Mouse (Mus musculus): ENCODE measurements at regions not wholly inside any gene's neighbourhood (a gene's known extent, or its start where the extent isn't known, plus 50 kb on each side); places are given as distances from the start of the nearest gene placed in this dataset.

DNA sequence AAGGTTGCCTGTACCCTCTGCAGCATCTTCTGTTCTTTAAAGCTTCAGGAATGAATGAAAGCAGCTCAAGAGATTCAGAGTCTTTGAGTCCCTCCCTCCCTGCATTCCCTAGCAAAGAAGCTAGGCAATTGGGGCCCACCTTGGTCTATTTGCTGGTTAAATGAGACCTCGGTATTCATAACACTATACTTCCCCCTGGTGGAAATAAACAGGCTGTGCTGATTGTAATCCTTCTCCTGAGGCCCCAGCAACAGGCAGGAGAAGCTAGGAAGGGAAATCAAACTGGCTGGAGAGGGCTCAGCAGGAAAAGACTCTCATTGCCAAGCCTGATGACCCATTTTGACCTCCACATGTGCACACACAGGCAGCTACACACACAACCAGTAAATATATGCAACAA lies 137.1 kb downstream of the Sh3bp4 start:
- DNase-seq (ENCODE audit: low spot score) = peak; percentile 38

GRCm38 (mm10) chr1:89211116-89211515 lies 140.9 kb downstream of the Sh3bp4 start:
- no peak for DNase-seq (ENCODE audit: low spot score)

DNA sequence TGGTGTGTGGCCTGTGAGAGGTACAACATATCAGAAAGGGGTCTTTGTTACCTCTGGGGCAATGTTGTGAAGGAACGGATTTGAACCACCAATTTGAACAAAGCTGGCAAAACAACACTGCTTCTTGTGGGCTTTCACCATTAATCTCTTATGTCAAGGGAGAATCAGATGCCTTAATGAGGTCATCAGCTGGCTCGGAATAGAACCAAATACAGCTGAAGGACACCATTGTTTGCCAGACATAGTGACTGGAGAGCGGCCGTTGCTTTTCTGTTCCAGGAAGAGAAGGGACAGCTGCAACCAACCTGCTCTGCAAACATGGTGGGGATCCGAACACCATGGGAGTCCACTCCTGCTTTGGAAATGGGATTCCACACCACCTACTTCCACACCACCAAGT lies 158.2 kb downstream of the Sh3bp4 start:
- no peak for DNase-seq (ENCODE audit: low spot score)

GRCm38 (mm10) chr1:89231756-89232155 lies 161.5 kb downstream of the Sh3bp4 start:
- DNase-seq (ENCODE audit: low spot score) = no peak

- DNase-seq (ENCODE audit: low spot score) = no peak
Observed at GRCm38 (mm10) chr1:89232391-89232790, 162.2 kb downstream of the Sh3bp4 start.

- no peak for DNase-seq (ENCODE audit: low spot score)
Observed at GRCm38 (mm10) chr1:89234895-89235294, 164.7 kb downstream of the Sh3bp4 start.

DNA sequence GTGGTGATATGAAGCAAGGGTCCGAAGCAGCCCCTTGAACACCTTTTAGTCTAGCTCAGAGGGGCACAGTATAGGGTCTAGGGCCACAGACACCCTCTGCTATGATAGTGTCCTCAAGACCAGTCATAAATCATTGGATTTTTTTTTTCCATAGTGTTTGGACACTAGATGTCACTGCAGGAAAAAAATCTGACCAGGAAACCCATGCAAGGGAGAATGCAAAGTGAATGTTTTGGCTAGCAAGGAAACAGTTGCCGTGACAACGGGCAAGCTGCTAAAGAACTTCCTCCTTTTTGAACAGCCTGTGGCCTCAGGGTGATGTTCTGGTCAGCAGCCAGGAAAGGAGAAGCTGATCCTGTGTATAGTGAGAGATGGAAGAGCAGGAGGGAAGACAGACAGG lies 165.1 kb downstream of the Sh3bp4 start:
- peak; percentile 70 for DNase-seq (ENCODE audit: low spot score)

- no peak for DNase-seq (ENCODE audit: low spot score)
Observed at GRCm38 (mm10) chr1:89237696-89238095, 167.5 kb downstream of the Sh3bp4 start.

GRCm38 (mm10) chr1:89244598-89244997 lies 174.4 kb downstream of the Sh3bp4 start:
- no peak for DNase-seq (ENCODE audit: low spot score)

- no peak for DNase-seq (ENCODE audit: low spot score)
Observed at GRCm38 (mm10) chr1:89245202-89246003, 175.2 kb downstream of the Sh3bp4 start.

DNA sequence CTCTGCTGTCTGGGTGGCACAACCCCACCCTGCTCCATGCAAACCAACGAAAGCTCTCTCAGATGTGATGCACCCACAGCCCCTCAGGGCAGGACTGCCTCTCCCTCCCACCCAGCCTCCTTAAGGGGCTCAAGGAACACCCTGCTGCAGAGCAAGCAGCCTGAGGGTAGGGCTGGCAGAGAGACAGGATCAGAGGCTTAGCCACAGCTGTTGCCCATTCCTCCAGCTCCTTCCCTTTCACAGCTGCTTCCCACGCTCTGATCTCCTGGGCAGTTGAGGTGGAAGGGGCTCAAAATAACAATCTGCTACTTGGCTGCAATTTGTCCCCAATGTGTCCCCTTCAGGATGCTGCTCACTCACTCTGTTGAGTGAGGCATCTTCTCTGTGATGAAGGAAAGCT lies 181.5 kb downstream of the Sh3bp4 start:
- no peak for DNase-seq (ENCODE audit: low spot score)

- no peak for DNase-seq (ENCODE audit: low spot score)
Observed at GRCm38 (mm10) chr1:89252528-89252927, 182.3 kb downstream of the Sh3bp4 start.

DNA sequence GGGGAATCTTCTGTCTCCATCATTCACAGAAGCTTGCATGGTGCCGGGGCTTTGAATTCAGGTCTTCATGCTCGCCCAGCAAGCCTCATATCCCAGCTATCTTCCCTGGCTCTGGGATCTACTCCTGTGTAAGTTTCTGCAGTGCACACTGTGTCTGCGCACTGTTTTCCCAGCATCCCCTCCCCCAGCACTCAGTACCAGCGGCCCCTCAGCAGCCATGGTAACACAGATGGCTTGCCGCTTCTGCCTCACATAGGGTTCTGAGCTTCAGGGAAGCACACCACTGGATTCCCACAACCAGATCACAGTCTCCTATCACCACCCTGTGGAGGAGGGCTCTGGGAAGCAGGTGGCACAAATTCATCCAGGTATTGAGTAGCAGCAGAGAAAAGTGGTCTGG lies 187.7 kb downstream of the Sh3bp4 start:
- no peak for DNase-seq (ENCODE audit: low spot score)

- DNase-seq (ENCODE audit: low spot score) = no peak
Observed at GRCm38 (mm10) chr1:89265771-89266170, 188.8 kb upstream of the Agap1 start.

DNA sequence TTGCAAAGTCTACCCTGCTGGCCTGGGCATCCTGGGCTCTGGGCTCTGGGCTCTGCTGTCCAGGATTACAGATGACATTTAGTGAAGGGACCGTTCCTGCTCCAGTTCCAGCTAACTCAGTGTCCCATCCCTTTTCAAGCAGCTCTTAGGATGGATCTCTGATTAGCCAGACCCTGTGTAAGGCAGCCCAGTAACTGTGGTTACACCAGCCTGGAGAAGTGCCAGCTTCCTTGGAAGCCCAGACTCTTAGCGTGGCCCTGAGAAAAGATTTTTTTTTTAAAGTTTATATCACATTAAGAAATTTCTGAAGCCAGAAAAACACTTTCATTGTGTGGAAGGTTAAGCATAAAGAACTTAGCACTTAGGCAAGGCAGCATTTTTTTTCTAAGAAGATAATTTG lies 185.8 kb upstream of the Agap1 start:
- DNase-seq (ENCODE audit: low spot score) = peak; percentile 16

- no peak for DNase-seq (ENCODE audit: low spot score)
Observed at GRCm38 (mm10) chr1:89271743-89272142, 182.9 kb upstream of the Agap1 start.

- no peak for DNase-seq (ENCODE audit: low spot score)
Observed at GRCm38 (mm10) chr1:89273021-89273420, 181.6 kb upstream of the Agap1 start.

GRCm38 (mm10) chr1:89273786-89274362 lies 180.7 kb upstream of the Agap1 start:
- DNase-seq (ENCODE audit: low spot score) = no peak

GRCm38 (mm10) chr1:89279382-89279781 lies 175.2 kb upstream of the Agap1 start:
- DNase-seq (ENCODE audit: low spot score) = no peak

GRCm38 (mm10) chr1:89281107-89281655 lies 173.4 kb upstream of the Agap1 start:
- DNase-seq (ENCODE audit: low spot score) = no peak

- DNase-seq (ENCODE audit: low spot score) = no peak
Observed at GRCm38 (mm10) chr1:89285041-89285440, 169.6 kb upstream of the Agap1 start.

GRCm38 (mm10) chr1:89287136-89287795 lies 167.3 kb upstream of the Agap1 start:
- DNase-seq (ENCODE audit: low spot score) = no peak

- no peak for DNase-seq (ENCODE audit: low spot score)
Observed at GRCm38 (mm10) chr1:89288001-89288400, 166.6 kb upstream of the Agap1 start.

All from adipocyte (in vitro differentiated cells).